Mouse (Mus musculus) liver, postnatal 0 days (tissue): ENCODE measurements around the gene Cbarp.

Experiments used
- CTCF ChIP-seq: sonication (generic); IDR thresholded peaks from 2 replicates; pipeline ENCODE4 v1.5.1; 2016; ENCODE audit warnings: antibody characterized with exemption, low read depth
- EP300 ChIP-seq: IDR thresholded peaks from 2 replicates; pipeline ENCODE4 v1.6.1; 2016; ENCODE audit warnings: antibody characterized with exemption, low read depth, mild to moderate bottlenecking

GRCm38 (mm10) chr10:80107678-80108077 is 33.0 kb downstream of the Cbarp start:
- TF ChIP-seq CTCF (no peak), EP300 (no peak)
